Mouse (Mus musculus): ENCODE measurements around the gene Rpl37.

Rpl37 gene

DNA sequence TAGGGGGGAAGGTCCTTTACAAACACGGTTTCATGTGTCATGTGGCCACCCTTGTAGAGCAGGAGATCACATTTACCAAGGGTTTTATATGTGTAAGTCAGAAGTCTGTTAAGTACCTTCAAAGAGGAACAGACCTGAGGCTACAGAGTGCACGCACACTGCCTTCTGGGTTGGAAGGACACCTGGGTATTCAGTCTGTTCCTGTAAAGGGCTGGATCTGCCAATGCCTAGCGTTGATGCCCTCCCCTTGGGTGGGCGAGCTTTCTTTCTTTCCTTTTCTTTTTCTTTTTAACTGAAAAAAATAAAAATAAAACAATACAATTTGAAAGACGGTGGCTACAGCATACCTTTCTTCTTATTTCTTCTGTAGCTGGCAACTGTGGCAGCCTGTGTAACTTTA, 38.6 kb downstream of the Rpl37 start:
- DNase-seq = no peak

DNA sequence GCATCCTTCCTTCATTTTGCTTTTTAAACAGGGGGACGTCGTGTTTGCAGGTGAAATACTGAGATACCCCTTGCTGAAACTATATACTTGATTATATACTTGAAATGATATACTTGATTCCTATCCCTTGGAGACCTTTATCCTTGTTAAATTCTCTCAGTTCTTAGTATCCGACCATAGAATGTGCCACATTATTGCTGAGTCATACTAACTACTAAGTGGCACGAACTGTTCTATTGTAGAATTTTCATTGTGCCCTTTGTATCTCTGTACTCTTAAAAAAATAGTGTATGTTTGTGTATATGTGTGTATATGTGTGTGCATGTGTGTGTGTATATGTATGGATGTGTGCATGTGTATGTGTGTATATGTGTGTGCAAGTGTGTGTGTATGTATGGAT, 39.9 kb downstream of the Rpl37 start:
- no peak for DNase-seq

DNA sequence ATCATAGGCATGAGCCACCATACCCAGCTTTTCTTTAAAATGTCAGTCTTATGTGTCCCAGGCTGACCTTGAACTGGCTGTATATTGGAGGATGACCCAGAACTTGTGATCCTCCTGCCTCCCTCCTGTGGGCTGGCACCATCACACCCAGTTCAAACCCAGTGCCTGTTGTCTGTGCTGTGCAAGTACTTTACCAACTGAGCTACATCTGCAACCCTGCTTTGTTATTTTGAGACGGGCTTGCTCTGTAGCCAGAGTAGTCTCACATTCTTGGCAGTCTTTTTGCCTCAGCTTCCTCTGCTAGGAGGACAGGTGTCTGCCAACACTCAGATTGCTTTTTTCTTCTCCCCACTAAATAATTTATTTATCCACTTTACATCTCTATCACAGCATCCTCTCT, 40.9 kb downstream of the Rpl37 start:
- no peak for DNase-seq

DNA sequence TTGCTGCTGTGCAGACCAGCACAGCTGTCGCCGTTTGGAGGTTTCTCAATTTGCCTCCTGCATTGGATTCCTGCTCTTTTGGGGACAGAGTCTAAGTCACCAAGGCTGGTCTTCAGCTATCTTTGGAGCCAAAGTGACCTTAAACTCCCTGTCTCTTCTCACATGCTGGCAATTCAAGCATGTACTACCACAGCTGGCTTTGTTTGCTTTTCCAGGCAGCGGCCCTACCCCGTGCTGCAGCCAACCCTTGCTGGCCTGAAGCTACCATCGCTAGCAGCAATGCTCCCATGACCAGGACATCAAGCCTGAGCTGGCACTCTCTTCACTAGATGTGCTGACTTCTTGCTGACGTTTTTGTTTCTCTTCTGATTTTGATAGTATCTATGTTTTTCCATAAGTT, 42.4 kb downstream of the Rpl37 start:
- DNase-seq = no peak

DNA sequence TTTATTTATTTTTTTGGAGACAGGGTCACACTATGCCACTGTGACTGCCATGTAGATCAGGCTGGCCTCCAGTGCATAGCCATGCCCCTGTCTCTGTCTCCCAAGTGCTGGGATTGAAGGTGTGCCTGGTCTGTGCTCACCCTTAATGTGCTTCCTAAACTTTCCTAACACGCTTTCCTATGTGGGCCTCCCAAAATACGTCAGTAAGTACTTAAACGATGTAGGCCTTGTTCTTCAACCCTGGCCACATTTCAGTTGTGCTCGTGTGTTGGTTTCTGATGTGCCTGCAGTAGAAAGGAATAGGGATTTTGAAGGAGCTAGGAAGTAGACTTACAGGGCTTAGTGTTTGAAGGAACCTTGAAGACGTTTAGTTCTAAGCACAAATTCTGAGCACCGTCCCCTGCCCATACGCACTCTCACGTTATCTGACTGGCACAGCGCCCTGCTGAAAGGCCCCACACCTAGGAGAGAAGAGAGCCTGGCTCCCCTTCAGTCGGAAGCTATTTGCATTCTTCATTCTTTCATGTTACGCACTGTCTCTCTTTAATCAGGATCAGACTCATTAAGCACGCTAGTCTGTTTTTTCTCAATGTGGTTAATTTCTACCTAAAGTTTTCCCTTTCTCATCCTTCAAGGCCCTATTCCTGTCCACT, 48.8 kb downstream of the Rpl37 start:
- no peak for DNase-seq
